Mouse (Mus musculus): ENCODE results near the gene Podxl.

Gene Podxl

DNA sequence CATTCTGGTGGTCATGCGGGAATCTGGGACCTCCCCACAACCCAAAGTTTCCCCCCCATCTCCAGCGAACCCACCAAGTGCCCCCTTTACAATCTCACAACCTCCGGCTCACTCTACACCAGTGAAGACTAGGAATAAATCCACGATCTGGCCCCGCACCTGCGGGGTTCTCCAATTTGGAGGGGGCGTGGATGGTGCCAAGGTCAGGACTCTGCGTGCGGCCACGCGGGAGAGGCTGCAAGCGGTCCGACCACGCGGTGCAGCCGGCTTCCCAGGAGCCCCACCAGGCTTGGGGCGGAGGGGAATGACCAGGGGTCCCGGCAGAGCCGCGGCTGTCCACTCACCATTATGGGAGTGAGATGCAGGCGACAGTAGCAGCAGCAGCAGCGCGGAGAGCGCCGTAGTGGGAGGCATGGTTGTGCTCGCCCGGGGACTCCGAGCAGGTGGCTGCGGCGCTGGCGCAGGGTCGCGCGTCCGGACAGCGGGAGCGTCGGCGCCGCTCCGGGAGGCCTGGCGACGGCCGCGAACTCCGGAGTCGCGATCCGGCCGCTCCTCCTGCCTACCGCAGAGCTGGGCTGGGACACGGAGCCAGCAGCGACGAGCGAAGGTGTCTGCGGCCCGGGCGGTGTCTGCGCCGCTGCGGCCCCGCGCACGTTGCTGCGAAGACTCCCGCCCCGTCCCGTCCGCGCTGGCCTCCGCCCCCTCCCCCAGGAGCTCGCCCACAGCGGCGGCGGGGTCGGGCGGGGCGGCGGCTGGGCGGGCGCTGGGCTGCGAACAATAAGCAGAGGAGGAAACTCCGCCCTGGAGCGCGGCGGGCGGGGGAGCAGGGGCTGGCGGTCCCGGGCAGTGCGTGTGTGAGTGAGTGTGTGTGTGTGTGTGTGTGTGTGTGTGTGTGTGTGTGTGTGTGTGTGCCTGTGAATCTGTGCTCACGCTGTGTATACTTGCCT lies at the start of gene Podxl:
Gene Podxl, minus strand, starts transcription at position 747 of the 947 bp plus-strand sequence.
- ATAC-seq (ENCODE audit: low TSS enrichment): peak; percentile 42

DNA sequence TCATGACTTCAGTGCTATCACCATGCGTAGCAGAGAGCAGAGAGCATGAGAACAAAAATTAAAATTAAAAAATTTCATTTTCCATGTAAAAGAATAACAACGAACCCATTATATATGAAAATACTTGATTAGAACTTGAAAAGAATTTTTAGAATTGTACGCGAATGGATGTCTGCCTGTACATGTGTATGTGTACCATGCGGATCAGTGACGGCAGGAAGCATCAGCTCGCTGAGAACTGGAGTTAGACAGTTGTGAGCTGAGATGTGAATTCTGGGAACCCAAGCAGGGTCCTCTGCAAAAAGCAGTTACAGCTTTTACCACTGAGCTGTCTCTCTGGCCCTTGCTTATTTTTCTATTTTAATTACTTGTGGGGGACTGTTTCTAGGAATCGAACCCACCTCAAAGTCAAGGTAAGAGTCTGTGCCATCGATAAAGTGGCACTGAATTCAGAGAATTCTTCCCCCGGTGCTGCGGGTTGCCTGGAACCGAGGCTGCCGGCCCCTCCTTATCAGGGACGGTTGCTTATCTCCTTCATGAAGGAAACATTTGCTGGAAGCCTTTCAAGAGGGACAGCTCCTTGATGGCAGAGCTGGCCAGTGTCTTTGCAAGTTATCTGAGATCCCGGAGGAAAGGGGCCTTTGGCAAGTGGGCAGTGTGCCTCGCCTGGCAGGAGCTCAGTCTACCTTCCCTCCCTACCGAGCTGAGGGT lies 48.9 kb upstream of the Podxl start:
- ATAC-seq (ENCODE audit: low TSS enrichment): no peak

DNA sequence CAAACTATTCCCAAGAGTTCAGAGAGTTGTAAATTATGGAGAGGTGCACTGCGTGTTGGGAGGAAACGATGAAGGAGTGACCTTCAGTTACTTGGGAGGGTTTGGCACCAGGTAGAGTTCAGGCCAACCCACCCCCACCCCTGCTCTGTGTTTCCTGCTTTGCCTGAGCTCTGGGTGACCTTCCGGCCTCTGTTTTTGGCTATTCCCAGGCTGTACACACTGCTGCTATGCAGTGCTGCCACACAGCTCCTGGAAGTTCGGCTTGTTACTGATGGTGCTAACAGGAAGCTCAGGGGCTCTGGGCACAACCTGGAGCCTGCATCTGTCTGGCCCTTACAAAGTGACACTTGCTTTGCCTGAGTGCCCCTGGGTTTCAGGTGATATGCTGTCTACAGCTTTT lies 42.6 kb upstream of the Podxl start:
- ATAC-seq (ENCODE audit: low TSS enrichment): no peak

DNA sequence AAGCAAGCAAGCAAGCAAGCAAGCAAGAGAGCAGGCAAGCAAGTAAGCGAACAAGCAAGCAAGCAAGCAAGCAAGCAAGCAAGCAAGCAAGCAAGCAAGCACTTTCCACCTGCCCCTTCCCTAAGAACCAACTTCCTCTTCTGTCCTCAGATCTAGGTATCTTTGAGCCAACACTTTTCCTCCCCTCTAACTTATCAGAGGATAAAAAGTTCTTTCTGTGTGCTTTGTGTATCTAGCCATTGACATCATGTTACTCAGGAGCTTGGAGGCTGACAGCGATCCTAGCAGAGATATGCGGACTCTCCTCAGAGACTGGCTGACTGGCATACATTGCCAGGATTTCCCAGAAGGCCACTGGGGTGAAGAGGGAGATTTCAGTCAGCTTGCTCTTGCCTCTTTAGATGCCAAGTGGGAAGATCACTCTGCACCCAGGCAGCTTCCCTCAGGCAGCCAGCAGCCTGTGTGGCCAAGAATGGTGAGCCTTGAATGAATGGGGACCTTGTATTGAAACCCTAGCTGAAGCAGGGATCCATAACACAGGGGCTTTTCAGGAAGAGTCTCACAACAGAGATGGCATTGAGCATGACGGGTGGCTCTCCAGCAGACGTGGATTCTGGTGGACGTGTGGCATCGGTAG lies 41.0 kb upstream of the Podxl start:
- peak; percentile 42 for ATAC-seq (ENCODE audit: low TSS enrichment)

DNA sequence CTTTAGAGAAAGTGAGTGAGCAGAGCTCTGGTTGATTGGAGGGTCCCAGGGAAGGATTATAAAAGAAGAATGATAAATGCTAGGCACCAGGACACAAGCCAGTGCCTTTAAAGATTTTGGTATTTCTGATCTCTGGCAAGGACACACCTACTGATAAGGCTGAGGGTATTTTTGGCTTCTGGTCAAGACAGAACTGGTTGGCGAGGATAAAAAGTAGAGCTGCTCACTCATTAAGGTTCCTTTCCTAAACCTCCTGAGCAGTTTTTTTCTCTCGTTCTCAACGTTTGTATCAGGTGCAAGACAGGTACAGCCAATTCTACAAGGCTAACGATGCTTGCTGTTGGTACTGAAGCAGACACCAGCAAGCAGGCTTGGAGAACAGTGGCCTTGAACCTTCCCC lies 38.7 kb upstream of the Podxl start:
- no peak for ATAC-seq (ENCODE audit: low TSS enrichment)

DNA sequence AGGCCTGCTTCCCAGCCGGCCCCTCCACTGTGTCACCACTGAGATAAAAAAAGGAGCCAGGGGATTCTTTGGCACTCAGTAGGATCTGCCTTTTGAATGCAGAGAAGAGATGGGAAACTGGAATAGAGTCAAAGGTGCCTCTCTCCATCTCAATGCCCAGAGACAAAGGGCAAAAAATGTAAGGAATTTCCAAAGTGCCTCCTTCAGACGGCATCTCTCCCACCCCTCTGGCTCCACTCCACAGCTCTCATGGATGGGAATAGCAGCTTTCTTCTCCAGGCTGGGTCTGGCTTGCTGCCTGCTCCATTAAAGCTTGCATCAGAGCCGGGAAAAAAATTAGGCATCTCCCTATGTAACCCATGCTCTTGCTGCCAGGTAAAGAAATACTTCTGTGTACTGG lies 37.4 kb upstream of the Podxl start:
- ATAC-seq (ENCODE audit: low TSS enrichment): peak; percentile 75

DNA sequence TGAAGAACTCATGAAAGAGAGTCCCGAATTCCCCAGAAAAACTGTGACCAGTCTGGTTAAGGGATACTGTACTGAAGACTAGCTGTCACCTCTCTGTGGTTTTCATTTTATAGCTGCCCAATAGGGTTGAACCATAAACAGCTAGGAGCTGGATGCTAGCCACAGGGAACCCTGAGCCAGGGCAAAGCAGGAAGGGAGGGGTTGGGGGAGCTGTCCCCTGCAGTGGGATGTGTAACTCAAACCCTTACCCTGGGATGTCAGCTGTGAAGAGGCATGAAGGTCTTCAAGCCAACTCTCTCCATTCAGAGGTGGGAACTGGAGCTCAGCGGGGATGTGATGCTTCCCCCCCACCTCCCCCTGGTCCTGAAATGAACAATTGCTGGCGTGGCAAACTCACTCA lies 36.1 kb upstream of the Podxl start:
- ATAC-seq (ENCODE audit: low TSS enrichment): no peak

DNA sequence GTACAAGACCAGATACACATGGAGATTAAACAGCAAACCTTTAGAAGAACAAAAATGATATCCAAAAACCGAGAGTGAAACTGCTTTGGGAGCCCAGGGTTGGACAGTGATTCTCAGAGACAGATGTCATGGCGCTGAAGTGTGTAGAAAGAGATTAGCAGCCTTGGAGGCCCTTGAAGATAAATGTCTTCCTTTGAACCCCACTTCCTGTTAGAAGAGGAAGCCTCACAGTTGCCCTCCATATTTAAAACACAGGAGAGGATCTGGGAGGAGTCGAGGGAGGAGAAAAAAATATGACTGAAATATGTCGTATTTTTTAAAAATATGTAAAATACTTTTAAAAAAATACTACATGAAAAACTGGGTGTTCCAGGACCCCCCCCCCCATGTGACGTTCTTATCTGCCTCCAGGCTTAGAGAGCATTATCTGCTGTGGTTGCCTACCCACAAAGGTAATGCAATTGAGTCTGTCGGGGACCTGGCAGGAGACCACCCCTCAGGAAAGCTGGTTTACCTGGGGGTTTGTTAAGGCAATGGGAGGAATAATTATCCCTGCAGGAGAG lies 34.6 kb upstream of the Podxl start:
- ATAC-seq (ENCODE audit: low TSS enrichment): no peak

DNA sequence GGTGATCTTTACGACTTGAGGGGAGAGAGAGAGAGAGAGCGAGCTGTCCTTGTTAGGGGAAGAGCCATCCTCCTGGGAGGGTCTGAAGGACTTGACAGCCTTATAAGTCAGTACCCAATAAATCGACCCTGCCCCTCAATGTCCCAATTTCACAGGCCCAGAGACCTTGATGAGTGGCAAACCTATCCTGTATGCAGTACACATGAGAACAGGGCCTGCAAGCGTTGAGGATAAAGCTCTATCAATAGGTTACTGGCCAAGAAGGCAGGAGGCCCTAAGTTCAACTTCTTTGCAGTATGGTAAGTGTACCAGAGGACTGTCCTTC lies 33.3 kb upstream of the Podxl start:
- no peak; the same call in 1 of the 2 replicates for ATAC-seq (ENCODE audit: low TSS enrichment)

DNA sequence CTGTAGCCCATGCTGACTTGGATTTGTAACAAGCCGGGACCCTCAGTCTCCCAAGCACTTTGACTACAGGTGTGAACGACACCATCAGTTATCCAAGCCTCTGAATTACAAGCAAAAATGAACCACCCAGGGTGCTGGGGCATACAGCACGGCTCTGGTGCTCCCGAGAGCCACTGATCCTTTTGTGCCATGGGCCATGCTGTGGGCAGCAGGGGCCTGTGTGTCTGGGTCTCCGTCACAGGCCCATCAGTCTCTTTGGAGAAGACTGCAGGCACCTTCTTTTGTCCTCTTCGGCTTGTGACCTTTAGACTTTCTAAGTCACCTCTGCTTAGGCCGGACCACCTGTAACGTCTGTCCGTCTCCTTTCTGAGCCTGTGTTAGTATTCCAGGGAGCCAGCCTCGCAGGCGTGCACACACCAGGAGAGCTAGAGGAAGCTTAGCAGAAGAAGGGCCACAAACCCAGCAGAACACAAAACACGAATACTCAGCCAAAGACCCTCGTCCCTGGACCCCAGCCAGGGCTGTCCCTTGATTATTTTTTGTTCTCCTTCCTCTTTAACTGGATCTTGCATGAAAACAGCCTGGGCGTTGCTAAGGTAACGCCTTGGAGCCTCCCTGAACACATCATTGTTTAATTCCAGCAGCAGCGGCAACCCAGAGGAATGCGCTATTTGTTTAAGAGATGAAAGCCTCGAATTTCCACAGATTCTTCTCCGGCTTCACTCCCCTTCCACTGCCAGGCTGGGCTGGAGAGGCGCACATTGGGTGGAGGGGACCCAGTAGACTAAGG lies 32.8 kb upstream of the Podxl start:
- ATAC-seq (ENCODE audit: low TSS enrichment): peak; percentile 72

DNA sequence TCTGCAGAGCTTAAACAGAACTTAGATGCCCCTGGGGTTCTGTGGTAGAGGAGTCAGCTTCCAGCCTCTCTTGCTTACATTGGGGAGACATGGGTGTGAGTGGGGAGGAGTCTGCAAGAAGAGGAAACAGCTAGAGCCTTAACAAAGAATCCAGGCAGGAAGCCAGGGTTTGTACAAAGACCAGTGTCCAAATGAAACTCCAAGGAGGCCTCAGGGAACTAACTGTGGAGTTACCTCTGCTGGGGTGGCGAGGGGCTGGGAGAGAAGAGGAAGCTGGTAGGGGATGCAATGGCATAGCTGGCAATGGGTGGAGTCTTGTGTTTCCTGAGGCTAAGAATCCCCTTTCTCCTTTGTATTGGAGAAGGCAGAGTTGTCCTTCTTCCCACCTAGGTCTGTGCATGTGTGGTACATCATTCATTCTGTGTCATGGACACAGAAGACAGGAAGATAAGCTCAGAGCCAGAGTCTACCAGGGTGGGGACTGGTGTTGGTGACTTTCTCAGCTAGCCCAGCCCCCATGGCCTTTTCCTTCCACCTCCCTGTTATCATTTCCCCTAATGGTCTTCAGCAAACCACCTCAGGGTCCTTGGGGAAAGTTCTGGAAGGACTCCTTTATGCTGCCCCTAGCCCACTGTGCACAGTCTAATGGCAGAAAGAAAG lies 28.9 kb upstream of the Podxl start:
- no peak for ATAC-seq (ENCODE audit: low TSS enrichment)

DNA sequence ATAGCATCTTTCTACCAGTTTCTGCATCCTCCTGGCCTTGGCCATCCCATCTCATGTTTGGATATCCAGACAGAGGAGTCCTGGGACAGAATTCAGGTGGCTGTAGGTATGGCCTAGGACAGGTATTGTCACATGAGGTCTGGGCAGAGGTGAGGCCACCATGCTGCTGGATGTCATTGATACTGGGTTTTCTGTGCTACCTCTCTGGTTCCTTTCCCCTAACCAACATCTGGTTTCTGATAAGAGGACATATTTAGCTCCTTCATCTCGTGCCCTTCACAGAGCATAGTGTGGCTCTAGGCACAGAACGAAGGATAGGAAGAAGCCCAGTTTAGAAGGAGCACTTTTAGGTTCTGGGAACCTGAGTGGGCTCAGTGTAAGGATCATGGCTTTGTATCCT lies 28.3 kb upstream of the Podxl start:
- no peak for ATAC-seq (ENCODE audit: low TSS enrichment)

DNA sequence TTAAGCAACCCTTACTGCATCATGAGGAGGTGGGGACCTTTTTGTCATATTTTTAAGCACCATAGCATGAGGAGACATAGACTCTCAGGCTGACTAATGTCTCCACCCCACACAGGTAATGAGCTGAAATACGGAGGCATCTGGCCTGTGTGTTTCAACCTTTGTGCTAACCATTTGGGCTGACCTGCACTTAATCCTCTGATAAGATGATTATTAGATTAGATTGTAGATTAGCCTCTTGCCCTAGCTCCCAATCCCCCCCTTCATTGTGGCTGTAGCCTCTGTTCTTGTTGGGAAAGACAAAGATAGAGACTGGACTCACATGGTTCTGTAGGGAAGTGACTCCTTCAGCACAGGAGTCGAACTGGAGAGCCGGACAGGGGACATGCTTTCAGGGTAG lies 27.9 kb upstream of the Podxl start:
- no peak for ATAC-seq (ENCODE audit: low TSS enrichment)

DNA sequence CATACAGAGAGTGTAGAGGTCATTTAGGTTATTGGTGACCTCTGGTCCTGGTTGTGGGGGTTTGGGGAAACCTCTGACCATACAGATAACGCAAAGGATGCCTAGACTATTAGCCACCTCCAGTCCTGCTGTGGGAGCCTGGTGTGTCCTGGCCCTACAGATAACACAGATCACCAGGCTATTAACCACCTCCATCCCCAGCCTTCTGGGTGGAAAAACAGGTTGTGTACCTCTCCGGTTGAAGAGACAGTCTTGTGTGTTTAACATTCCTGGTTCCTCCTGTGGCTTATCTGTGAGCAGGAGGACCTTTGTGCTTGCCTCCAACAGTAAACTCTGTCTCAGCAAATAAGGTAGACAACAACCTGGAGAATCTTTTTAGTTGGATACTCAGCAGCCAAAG lies 27.0 kb upstream of the Podxl start:
- ATAC-seq (ENCODE audit: low TSS enrichment): no peak

DNA sequence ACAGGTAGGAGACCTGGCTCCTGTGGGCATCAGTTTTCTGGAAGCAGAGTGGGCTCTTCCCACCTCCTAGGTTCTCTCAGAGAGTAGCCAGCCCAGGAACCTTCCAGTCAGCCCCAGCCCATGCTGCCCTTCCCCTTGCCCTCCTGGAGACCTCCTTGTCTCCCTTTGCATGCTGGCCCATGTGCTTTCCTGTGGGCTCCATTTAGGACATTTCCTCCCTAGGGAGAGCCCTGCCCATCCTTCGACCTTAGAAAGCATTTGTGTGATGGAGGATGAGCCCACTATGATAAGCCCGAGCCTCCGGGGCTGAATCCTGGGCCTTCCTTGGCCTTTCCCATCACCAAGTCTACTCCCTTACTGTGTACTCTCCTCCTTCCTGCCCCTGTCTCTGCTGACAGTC lies 25.5 kb upstream of the Podxl start:
- ATAC-seq (ENCODE audit: low TSS enrichment): no peak

DNA sequence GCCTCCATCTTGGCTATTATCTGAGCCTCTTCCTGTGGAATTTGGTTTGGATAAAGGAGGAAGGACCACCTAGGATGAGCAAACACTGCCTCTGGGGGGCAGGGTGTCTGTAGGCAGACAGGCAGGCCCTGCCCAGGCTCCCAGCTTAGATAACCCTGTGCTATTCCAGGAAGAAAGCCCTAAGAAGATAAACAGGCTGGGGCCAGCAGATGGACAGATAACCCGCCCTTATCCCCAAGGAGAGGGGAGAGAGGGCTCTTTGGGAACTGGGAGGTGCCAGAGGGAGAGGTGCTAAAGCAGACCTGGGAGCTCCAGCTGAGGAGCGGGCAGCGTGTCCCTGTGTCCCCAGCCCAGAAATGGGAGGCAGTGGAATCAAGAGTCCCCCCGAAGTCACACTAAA lies 23.9 kb upstream of the Podxl start:
- no peak for ATAC-seq (ENCODE audit: low TSS enrichment)

DNA sequence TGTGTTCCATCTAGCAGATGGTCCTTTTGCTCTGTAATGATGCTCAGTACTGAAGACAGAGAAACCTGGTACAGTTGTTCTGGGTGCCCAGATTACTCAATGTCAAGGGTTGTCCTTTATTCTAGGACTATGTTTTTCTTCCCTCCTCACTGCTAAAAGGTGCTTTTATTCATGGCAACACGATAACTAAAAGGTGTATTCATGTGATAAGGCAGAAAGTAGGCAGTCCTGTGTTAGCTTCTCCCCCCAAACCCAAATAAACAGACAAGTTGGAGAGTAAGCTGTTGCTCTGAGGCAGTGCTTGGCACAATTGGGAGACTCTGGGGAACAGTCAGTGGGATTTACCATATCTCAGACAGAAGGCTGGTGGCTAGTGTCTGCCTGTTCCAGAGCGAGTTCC lies 22.3 kb upstream of the Podxl start:
- ATAC-seq (ENCODE audit: low TSS enrichment): no peak

DNA sequence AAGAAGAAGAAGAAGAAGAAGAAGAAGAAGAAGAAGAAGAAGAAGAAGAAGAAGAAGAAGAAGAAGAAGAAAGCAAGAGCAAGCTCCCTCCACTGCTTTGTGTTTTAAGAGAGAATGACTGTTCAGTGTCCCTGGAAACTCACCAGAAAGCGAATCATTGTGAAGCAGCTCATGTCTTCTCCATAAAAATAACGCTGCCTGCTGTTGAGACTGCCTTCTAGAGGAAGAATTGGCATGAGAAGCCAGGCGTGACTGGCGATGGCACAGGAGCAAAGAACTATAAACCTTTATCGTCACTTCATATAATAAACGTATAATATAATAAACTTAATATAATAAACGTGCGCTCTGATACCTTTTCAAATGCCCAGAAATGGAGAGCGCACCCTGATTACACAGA lies 12.4 kb upstream of the Podxl start:
- peak; percentile 83 for ATAC-seq (ENCODE audit: low TSS enrichment)

DNA sequence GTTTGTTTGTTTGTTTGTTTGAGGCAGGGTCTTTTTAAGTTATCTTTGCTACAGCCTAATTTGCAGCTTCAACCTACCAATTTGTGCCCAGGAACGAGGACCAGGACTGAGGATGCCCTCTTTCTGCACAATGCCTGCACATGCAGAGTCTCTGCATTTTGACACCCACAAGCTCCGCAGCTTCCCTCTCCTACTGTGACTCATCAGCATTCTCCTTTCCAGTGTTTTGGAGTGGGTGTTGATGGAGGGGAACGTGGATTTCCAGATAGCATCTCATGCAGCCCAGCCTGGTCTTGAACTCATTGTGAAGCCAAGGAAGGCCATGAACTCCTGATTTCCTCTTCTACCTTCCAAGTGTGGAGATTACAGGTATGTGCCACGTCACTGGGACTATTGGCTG lies 11.3 kb upstream of the Podxl start:
- ATAC-seq (ENCODE audit: low TSS enrichment): peak; percentile 92

DNA sequence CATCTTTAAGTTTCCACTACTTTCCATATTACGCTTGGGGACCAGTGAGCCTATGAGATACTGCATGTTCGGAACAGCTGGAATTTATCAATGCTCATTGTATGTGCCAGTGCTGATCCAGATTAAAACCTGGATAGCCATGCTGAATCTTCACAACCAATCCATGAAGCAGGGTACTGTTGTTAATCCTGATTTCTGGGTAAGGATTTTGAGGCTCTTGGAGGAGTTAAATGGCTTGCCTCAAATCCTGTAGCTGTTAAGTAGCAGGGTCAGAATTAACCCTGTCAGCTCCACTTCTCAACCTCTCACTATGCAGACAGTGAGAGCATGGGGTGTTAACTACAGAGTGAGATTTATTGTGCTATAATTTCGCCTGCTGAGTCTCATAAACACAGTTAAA lies 7.7 kb upstream of the Podxl start:
- no peak for ATAC-seq (ENCODE audit: low TSS enrichment)

DNA sequence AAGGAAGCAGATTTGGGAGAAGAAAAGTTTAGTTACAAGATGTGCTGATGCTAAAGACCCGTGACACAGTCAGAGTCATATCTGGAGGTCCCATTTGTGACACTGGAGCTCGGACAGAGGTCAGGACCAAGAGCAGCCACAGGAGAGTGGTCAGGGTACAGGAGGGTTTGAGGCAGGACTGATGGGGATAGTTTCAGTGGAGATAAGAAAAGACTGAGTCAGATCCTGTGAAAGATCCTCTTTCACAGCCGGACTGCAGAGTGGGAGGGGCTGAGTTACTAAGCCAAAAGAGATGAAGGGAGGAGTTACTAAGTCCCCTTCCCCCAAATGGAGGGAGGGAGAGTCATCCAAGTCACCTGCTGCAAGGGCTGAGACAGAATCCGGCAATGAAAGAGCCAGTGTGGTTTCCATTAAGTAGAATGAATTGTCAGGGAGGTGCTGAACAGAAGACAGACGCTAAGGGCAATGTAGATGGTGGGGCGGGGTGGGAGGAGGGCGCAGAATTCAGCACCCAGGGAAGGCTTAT lies 4.4 kb upstream of the Podxl start:
- ATAC-seq (ENCODE audit: low TSS enrichment): no peak

Measured in frontal cortex, adult (tissue).